Mouse (Mus musculus) stomach, postnatal 0 days (tissue): ENCODE measurements around the gene Ganab.

Experiments
- CTCF ChIP-seq: IDR thresholded peaks from 2 replicates; pipeline ENCODE4 v1.5.1; 2016; ENCODE audit warnings: antibody characterized with exemption, low read depth, mild to moderate bottlenecking, moderate library complexity
- EP300 ChIP-seq: optimal IDR thresholded peaks from 2 replicates; pipeline ENCODE3; 2016; ENCODE audit warnings: antibody characterized with exemption

GRCm38 (mm10) chr19:8903412-8903811, 5.5 kb downstream of the Ganab start:
- TF ChIP-seq CTCF (no peak), EP300 (no peak)
